Mouse (Mus musculus): ENCODE data around the gene Ttc12. TPM values are rescaled to one million over a fixed set of nuclear protein-coding genes. Genes with fewer than 3 reads are reported as not detected.

Ttc12 gene
- total RNA-seq, 2 experiments from 2014 or later, result 6.3 to 6.9 TPM

Other genes starting within 250 kb of the Ttc12 start
- not detected for gene Gm4894, start 235.7 kb downstream of the Ttc12 start, total RNA-seq (2021)
- gene Drd2, start 145.6 kb downstream of the Ttc12 start, total RNA-seq (2021), result 1 to 10 TPM; 1.4 to 3.1 TPM
- not detected for gene Ankk1, start 59.2 kb downstream of the Ttc12 start, total RNA-seq (2021)